Mouse (Mus musculus): ENCODE measurements at regions not wholly inside any gene's neighbourhood (a gene's known extent, or its start where the extent isn't known, plus 50 kb on each side); places are given as distances from the start of the nearest gene placed in this dataset.

GRCm38 (mm10) chr10:50241645-50242044, 350.8 kb upstream of the Ascc3 start:
- peak in 1 of 2 experiments; percentile 10 for DNase-seq

- DNase-seq = no peak
Observed at GRCm38 (mm10) chr10:50203587-50203986, 388.9 kb upstream of the Ascc3 start.

GRCm38 (mm10) chr10:50201691-50202090, 390.8 kb upstream of the Ascc3 start:
- peak; percentile 59 to 69 for DNase-seq

GRCm38 (mm10) chr10:50199857-50200256, 392.6 kb upstream of the Ascc3 start:
- peak; percentile 43 to 47 for DNase-seq

GRCm38 (mm10) chr10:50197897-50198538, 394.5 kb upstream of the Ascc3 start:
- peak; percentile 4 to 28 for DNase-seq

- DNase-seq = peak; percentile 21 to 46
Observed at GRCm38 (mm10) chr10:50190276-50190675, 401.7 kb upstream of the Grik2 start.

- peak; percentile 12 to 27 for DNase-seq
Observed at GRCm38 (mm10) chr10:50169116-50169515, 380.6 kb upstream of the Grik2 start.

- peak in 1 of 2 experiments; percentile 49 for DNase-seq
Observed at GRCm38 (mm10) chr10:50138351-50138750, 349.8 kb upstream of the Grik2 start.

- DNase-seq = peak; percentile 97
Observed at GRCm38 (mm10) chr10:50137783-50138182, 349.2 kb upstream of the Grik2 start.

- DNase-seq = peak; percentile 22 to 40
Observed at GRCm38 (mm10) chr10:50136165-50136564, 347.6 kb upstream of the Grik2 start.

GRCm38 (mm10) chr10:50135499-50135898, 346.9 kb upstream of the Grik2 start:
- DNase-seq = no peak

Measured in cerebellum, adult 18-20 months (tissue).